In genomic region chr5:46732510-46732909, GRCm38 (mm10) we compare ENCODE assay signal across 11 mouse cellular contexts.
"Had no signal": no experiment of that assay in that cellular context is flagged by ENCODE, and none has a peak within 500 bp of the region (broad histone marks: within the 10 kb centered on the region; RNA-seq: fewer than 3 reads in every experiment).

No protein-coding gene starts in this region.

- DNase-seq: kidney, adult 11 months; kidney, adult 9 months; kidney, postnatal 4 days; lung, postnatal 36 days; thymus, adult 18-20 months; thymus, postnatal 14 days had no signal

- H3K4me2 ChIP-seq: liver, embryonic 15.5 days; lung, embryonic 15.5 days; midbrain, embryonic 13.5 days had no signal

- H3K27ac ChIP-seq: kidney, postnatal 0 days; layer of hippocampus, adult 2 months; liver, embryonic 15.5 days; lung, embryonic 15.5 days; midbrain, embryonic 13.5 days had no signal

- H3K27me3 ChIP-seq: liver, embryonic 15.5 days; lung, embryonic 15.5 days; midbrain, embryonic 13.5 days had no signal

- H3K36me3 ChIP-seq: liver, embryonic 15.5 days; lung, embryonic 15.5 days; midbrain, embryonic 13.5 days had no signal

- H3K9ac ChIP-seq: liver, embryonic 15.5 days; lung, embryonic 15.5 days; midbrain, embryonic 13.5 days had no signal

- H3K9me3 ChIP-seq: liver, embryonic 15.5 days; lung, embryonic 15.5 days; midbrain, embryonic 13.5 days had no signal

- H3K4me1 ChIP-seq: liver, embryonic 15.5 days had no signal

- H3K4me3 ChIP-seq: layer of hippocampus, adult 2 months; liver, embryonic 15.5 days; lung, embryonic 15.5 days; midbrain, embryonic 13.5 days had no signal
